Mouse (Mus musculus) thymus, postnatal 14 days (tissue): ENCODE measurements around the gene Klhdc1.

Experiments used
- DNase-seq: peaks from one replicate; pipeline ENCODE4 v3.0.0; 2021

The Klhdc1 gene

GRCm38 (mm10) chr12:69229251-69229650 lies 11.7 kb upstream of the Klhdc1 start:
- DNase-seq = peak; percentile 41

DNA sequence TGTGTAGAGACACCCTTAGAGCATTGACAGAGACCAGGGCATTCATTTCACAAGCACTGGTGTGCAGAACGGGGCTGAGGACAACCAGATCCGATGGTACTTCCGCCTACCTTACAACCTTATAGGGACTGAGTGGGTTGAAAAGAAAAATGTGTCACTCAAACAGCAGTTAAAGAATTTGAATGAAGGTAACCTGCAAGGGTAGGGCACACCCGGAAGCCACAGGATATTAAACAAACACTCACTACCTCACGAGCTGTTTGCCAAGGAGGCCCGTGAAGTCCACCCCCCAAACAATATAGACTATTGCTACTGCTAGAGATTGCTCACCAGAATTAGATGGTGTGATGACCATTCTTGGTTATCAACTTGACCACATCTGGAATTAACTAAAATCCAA lies 5.2 kb upstream of the Klhdc1 start:
- DNase-seq = no peak

DNA sequence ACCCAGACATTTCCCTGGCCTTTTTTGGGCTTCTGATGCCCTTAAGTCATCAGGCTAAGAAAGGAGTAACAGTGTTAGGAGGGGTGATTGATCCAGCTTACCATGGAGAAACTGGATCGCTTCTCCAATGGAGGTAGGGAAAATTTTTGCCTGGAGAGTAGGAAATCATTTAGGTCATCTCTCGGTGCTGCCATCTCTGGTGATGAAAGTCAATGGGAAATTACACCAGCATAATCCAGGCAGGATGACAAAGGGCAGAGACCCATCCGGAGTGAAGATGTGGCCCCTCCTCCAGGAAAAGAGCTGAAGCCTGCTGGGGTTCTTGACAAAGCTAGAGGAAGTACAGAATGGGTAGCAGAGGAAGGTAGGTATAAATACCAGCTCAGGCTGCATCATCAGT lies 2.7 kb upstream of the Klhdc1 start:
- no peak for DNase-seq

DNA sequence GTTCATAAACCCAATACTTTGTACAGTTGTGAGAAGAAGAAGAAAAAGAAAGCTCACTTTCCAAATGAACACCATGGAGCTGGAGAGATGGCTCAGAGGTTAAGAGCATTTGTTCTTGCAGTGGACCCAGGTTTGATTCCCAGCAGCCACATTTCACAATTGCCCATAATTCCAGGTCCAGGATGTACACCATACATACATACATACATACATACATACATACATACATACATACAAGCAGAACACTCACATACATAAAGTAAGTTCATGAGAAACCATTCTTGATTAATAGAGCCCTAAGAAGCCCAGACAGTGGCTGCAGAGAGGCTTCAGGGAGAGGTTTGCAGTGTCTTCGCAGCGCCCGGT lies 412 bp downstream of the Klhdc1 start:
- no peak for DNase-seq

DNA sequence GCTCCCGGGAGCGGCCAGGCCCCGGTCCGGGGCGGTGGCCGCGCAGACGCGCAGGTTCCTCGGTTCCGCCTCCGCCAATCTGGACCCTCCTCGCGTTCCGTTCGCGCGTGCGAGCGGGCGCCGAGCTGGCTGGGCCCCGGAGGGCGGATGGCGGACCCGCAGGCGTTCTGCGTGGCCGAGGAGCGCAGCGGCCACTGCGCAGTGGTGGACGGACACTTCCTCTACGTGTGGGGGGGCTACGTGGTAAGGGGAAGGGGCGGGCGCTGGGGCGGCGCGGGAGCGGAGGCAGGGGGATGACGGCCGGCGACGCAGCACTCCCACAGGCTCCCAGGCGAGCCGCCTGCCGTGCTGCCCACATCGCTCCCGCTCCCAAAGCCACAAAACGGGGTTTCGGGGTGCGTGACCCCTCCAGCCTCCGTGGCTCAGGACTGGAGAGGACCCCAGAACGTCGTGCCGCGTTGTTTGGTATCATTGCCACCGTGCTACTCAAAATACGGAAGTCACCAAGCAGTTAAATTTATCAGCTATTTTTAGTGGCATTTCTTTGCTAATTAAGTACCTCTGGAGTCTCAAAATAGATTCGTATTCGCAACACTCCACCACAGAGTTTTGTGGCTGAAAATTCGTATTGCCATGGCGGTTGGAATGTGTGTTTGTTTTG lies 925 bp downstream of the Klhdc1 start:
- DNase-seq = peak; percentile 55

DNA sequence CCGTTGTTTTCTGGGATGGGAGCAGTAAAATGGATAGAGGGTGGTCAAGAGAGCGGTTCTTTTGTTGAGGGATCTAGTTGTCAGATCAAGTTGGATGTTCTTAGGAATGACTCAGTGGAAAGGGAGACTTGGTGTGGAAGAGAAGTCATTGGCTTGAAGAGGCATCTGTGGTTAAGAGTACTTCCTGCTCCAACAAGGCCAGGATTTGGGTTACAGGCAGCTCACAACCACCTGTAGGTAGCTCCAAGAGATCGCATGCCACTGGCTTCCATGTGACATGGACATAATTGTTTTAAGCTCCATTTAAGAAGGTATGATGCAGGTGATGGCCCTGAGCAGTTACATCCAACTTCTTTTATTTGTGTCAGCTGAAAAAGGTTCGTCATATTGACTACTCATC lies 8.8 kb downstream of the Klhdc1 start:
- no peak for DNase-seq

- no peak for DNase-seq
Observed at GRCm38 (mm10) chr12:69250756-69251155, 9.8 kb downstream of the Klhdc1 start.

- no peak for DNase-seq
Observed at GRCm38 (mm10) chr12:69253806-69254205, 12.8 kb downstream of the Klhdc1 start.

DNA sequence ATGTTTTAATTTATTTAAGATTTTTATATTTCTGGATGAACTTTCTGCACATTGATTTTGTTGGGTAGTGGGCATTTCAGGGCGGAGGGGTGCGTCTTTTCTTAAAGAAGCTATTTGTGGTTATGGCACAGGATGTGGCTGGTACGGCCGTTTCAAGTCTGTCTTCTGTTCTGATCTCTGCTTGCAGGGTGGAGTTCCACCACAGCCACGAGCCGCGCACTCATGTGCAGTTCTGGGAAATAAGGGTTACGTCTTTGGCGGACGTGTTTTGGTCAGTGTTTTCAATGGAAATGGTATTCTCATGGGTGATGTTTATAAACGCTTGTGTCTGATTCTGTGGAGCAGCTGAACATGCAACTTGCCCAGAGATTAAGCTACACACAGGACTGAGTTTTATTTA lies 16.9 kb downstream of the Klhdc1 start:
- DNase-seq = peak; percentile 67

DNA sequence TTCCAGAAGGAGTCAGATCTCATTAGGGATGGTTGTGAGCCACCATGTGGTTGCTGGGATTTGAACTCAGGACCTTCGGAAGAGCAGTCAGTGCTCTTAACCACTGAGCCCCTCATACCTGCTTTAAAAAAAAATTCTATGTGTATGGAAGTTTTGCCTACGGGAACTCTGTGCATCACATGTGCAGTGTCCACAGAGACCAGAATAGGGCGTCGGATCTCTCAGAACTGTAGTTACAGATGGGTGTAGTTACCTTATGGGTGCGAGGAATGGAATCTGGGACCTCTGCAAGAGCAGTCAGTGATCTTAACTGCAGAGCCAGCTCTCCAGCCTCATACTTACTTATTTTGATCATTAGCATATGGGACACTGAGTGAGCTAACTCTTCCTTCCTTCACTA lies 21.3 kb downstream of the Klhdc1 start:
- no peak for DNase-seq

- no peak for DNase-seq
Observed at GRCm38 (mm10) chr12:69265031-69265430, 24.1 kb downstream of the Klhdc1 start.

GRCm38 (mm10) chr12:69267956-69268632 lies 27.1 kb downstream of the Klhdc1 start:
- DNase-seq = no peak

DNA sequence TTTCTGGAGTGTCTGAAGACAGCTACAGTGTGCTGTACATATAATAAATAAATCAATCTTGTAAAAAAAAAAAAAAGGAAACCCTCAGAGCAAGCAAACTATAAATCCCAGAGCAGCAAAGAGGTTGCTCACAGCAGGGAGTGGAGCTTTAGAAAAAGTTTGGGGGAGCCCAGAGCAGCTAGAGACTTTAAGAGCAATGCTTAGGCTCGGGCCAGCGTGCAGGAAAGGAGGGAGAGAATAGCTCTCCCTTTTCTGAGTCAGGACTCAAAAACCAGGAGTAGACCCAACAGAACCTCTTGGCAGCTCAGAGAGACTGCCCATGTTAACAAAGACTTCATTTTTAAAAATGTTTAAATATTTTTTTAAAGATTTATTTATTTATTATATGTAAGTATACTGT lies 28.0 kb downstream of the Klhdc1 start:
- DNase-seq = no peak

DNA sequence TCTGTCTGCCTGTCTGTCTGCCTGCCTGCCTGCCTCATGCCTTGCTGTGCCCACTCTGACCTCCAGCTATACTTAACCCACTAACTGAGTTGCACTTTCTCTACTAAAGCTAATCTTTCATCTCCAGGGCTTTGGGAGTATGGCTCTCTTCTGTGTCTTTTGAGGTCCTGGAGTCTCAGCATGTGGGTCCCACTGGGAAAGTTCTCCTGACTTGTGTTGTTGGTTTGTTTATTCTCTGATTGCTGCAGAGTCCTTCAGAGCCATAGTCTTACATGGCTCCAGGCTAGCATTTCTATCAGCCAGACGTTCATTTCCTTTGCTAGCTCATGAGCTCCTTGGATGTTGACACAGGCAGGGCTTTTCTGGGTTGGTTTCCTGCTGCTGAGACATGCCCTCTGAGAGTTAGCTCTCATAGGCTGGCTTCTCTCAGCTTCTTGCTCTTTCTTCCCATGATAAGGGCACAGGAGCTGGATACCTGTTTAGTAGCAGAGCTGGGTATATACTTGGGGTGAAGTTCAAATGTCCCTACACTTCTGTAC lies 39.0 kb downstream of the Klhdc1 start:
- no peak for DNase-seq

- DNase-seq = no peak
Observed at GRCm38 (mm10) chr12:69280915-69281314, 39.9 kb downstream of the Klhdc1 start.

DNA sequence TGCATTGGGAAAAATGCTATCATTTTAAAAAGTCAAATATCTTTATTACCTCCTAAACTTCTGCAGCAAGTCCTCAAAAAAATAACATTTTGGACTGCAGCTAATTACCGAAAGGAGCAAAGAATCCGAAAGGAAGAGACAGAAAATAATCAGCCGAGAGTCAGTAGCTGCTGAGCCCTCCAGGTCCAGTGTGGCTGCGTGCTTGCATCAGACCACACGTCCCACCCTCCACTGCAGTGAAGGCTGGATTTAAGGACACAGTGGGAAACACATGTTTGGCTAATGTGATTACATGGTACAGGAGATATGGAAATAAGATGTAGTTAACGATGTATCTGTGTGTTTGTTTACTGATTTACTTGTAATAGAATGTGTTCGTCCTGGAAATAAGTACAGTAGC lies 42.2 kb downstream of the Klhdc1 start:
- DNase-seq = no peak

- no peak for DNase-seq
Observed at GRCm38 (mm10) chr12:69287535-69287934, 46.6 kb downstream of the Klhdc1 start.

DNA sequence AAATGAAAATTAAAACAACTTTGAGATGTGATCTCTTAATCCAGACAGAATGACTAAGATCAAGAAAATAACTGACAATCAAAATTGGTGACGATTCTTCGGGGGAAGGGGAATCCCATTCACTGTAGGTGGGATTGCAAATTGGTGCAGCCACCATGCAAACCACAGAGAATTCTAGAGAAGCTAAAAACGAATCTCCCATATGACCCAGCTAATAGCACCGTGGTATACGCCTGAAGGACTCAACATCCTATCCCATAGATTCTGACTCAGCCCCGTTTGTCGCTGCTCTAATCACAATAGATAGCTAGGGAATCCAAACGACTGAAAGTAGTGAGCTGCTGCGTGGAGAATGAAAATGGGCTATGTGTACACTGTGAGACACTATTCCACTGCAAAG lies 47.7 kb downstream of the Klhdc1 start:
- no peak for DNase-seq

DNA sequence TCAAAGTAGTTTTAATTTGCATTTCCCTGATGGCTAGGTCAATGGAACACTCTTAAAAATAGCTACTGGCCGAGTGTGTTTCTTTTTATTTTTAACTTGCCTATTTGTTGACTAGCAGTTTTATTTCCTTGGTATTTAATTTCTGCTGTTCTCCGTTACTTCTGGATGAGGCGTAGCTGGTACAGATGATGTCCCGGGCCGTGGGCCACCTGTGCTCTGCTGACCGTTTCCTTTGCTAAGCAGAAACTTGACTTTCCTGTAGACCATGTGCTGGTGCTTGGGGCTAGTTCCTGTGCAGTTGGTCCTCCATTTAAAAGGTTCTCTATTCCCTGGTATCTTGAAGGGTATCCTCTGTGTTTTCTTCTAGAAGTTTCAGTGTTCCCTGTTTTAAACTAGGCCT lies 51.4 kb downstream of the Klhdc1 start:
- no peak for DNase-seq

DNA sequence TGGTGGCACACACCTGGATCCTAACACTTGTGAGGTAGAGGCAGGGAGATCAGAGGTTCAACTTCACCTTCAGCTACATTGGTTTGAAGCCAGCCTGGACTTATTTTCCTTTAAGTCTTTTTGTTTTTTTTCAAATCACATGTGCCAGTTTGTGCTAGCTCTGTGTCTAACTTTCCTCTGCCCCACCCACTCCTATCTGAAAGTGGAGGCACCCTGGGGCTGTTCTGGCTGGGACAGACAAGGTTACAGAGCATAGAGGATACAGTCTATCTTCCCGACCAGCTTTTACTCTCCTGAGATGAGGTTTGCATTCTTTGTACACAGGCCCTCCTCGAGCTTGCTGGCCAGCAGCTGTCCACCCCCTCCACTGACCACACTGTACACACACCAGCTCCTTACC lies 52.8 kb downstream of the Klhdc1 start:
- DNase-seq = no peak

DNA sequence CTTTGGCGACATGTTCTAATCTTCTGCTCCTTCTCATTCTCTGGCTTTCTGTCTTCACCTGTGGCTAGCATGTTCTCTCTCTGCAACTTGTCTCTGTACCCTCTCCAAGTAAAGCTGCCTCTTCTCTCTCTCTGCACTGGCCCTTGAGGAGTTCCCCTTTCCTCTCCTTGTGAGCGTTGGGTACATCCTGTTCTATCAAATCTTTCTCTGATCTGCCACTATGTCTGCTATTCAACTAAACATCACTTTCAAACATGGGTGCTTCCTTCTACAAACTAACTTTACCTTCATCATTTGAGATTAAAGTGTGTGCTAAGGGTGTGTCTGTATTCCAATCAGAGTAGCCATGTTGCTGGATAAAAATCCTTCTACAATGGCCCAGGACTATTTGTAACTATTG lies 54.0 kb downstream of the Klhdc1 start:
- peak; percentile 7 for DNase-seq

- no peak for DNase-seq
Observed at GRCm38 (mm10) chr12:69295651-69296050, 54.7 kb downstream of the Klhdc1 start.

GRCm38 (mm10) chr12:69296511-69297410 lies 55.8 kb downstream of the Klhdc1 start, which contains the start of gene Klhdc2:
Gene Klhdc2 (plus strand): TSS chr12:69296681.
- peak; percentile 56 for DNase-seq
